Mouse (Mus musculus) kidney, embryonic 14.5 days (tissue): ENCODE results near the gene Canx. TPM values are rescaled to one million over a fixed set of nuclear protein-coding genes. Genes with fewer than 3 reads are reported as not detected.

Experiments used
- ATAC-seq: fragments of 200-750 bp; cut with Nextera tagmentation; 2 replicates; pipeline ENCODE4 v1.8.0; 2017; ENCODE audit warnings: moderate number of reproducible peaks, mild to moderate bottlenecking, moderate TSS enrichment, moderate library complexity; ENCODE audit not compliant: low FRiP score, low TSS enrichment
- H3K27ac ChIP-seq: fragments of 300-500 bp; sonication (generic); 2 replicates; pipeline ENCODE4 v1.5.1; 2014; ENCODE audit warnings: low read depth, mild to moderate bottlenecking, low read length, moderate library complexity, mixed read lengths
- H3K27me3 ChIP-seq: fragments of 300-500 bp; sonication (generic); 2 replicates; pipeline ENCODE4 v1.6.1; 2014; ENCODE audit warnings: mild to moderate bottlenecking, low read length; ENCODE audit not compliant: control insufficient read depth, insufficient read depth
- H3K36me3 ChIP-seq: fragments of 300-500 bp; sonication (generic); 2 replicates; pipeline ENCODE4 v1.6.1; 2014; ENCODE audit warnings: low read length, mixed read lengths; ENCODE audit not compliant: control insufficient read depth, insufficient read depth
- H3K4me1 ChIP-seq: fragments of 300-500 bp; sonication (generic); 2 replicates; pipeline ENCODE4 v1.6.1; 2014; ENCODE audit warnings: low read length, mixed read lengths; ENCODE audit not compliant: control insufficient read depth, insufficient read depth
- H3K4me2 ChIP-seq: fragments of 300-500 bp; sonication (generic); replicated peaks from 2 replicates; pipeline ENCODE4 v1.6.1; 2014; ENCODE audit warnings: low read depth, mild to moderate bottlenecking, low read length
- H3K4me3 ChIP-seq: fragments of 300-500 bp; sonication (generic); 2 replicates; pipeline ENCODE4 v1.5.1; 2014; ENCODE audit warnings: mild to moderate bottlenecking, low read length
- H3K9ac ChIP-seq: fragments of 300-500 bp; sonication (generic); 2 replicates; pipeline ENCODE4 v1.6.1; 2014; ENCODE audit warnings: low read depth, mild to moderate bottlenecking, low read length, moderate library complexity
- H3K9me3 ChIP-seq: fragments of 300-500 bp; sonication (generic); 2 replicates; pipeline ENCODE4 v1.6.1; 2016; ENCODE audit warnings: low read length; ENCODE audit not compliant: control insufficient read depth
- WGBS: fragments of 180-500 bp; shearing (Covaris S2); extraction: QIAGEN DNeasy Blood & Tissue Kit; methylation state at CpG from one replicate; pipeline ENCODE4 v1.1.7; 2014; 5-methylcytosine and 5-hydroxymethylcytosine counted together
- polyA plus RNA-seq: library from polyadenylated mRNA; unstranded; fragments of >200 nt; fragmentation: Nextera tagmentation; extraction: Ambion mirVana; gene quantifications from 2 replicates; pipeline ENCODE4 v1.2.1, GENCODE M21; 2014

Canx gene
- polyA plus RNA-seq, result 237 and 277 TPM in 2 replicates

GRCm38 (mm10) chr11:50325496-50326301 lies at the start of gene Canx:
Gene Canx (minus strand): TSS chr11:50325673.
- Histone ChIP-seq H3K9me3 (no peaks in the 10 kb centered on the region), H3K9ac (peak within 1 kb of the TSS; percentile 98), H3K27ac (peak within 1 kb of the TSS; percentile 91), H3K36me3 (no peaks in the 10 kb centered on the region), H3K4me1 (peaks cover 10% of the 10 kb centered on the region), H3K4me2 (peak within 1 kb of the TSS; percentile 81), H3K27me3 (no peaks in the 10 kb centered on the region), H3K4me3 (peak within 1 kb of the TSS; percentile 98)
- peak; percentile 99 for ATAC-seq
- under 1% methylated on average over 64 of the region's 64 CpGs for WGBS

GRCm38 (mm10) chr11:50374286-50375015 lies 49.0 kb upstream of the Canx start:
- H3K9me3 ChIP-seq, result no peaks in the 10 kb centered on the region
- H3K27me3 ChIP-seq, result no peaks in the 10 kb centered on the region
- 90% methylated on average over 13 of the region's 13 CpGs for WGBS
- ATAC-seq, result no peak
- no peak overlapping the region for H3K9ac ChIP-seq
- no peak overlapping the region for H3K4me2 ChIP-seq
- peaks cover 10% of the 10 kb centered on the region; the same call in 1 of the 2 replicates for H3K4me1 ChIP-seq
- H3K4me3 ChIP-seq, result no peak overlapping the region
- no peak overlapping the region for H3K27ac ChIP-seq
- peaks cover 8% of the 10 kb centered on the region for H3K36me3 ChIP-seq

GRCm38 (mm10) chr11:50373621-50374020 lies 48.1 kb upstream of the Canx start:
- WGBS, result 100% methylated on average over 1 of the region's 1 CpGs
- H3K9me3 ChIP-seq, result no peaks in the 10 kb centered on the region
- ATAC-seq, result no peak

GRCm38 (mm10) chr11:50373086-50373485 lies 47.6 kb upstream of the Canx start:
- H3K9me3 ChIP-seq, result no peaks in the 10 kb centered on the region
- no peaks in the 10 kb centered on the region for H3K36me3 ChIP-seq
- no peak overlapping the region for H3K4me3 ChIP-seq
- no peak overlapping the region for H3K9ac ChIP-seq
- H3K27ac ChIP-seq, result no peak overlapping the region
- H3K4me1 ChIP-seq, result peaks cover 7% of the 10 kb centered on the region; the same call in 1 of the 2 replicates
- ATAC-seq, result no peak
- H3K27me3 ChIP-seq, result no peaks in the 10 kb centered on the region
- H3K4me2 ChIP-seq, result no peak overlapping the region

More at GRCm38 (mm10) chr11:50373621-50374020, 48.1 kb upstream of the Canx start:
- H3K4me2 ChIP-seq, result no peak overlapping the region
- H3K4me3 ChIP-seq, result no peak overlapping the region
- peaks cover 7% of the 10 kb centered on the region; the same call in 1 of the 2 replicates for H3K4me1 ChIP-seq
- H3K27me3 ChIP-seq, result no peaks in the 10 kb centered on the region
- H3K9ac ChIP-seq, result no peak overlapping the region
- H3K36me3 ChIP-seq, result peaks cover under 1% of the 10 kb centered on the region; the same call in 1 of the 2 replicates
- H3K27ac ChIP-seq, result no peak overlapping the region

GRCm38 (mm10) chr11:50371911-50372310 lies 46.4 kb upstream of the Canx start:
- Histone ChIP-seq H3K4me3 (peak overlapping the region; percentile 39), H3K27ac (no peak overlapping the region), H3K9me3 (no peaks in the 10 kb centered on the region), H3K9ac (peak overlapping the region; percentile 63; the same call in 1 of the 2 replicates), H3K36me3 (no peaks in the 10 kb centered on the region), H3K4me1 (peaks cover 7% of the 10 kb centered on the region; the same call in 1 of the 2 replicates), H3K4me2 (peak overlapping the region; percentile 56), H3K27me3 (no peaks in the 10 kb centered on the region)
- ATAC-seq, result no peak
- WGBS, result 90% methylated on average over 1 of the region's 1 CpGs

GRCm38 (mm10) chr11:50371399-50371841 lies 45.9 kb upstream of the Canx start:
- ATAC-seq, result no peak

GRCm38 (mm10) chr11:50370969-50371368 lies 45.5 kb upstream of the Canx start:
- Histone ChIP-seq H3K4me1 (0 out of 2 replicates have a peak, but pooled peaks cover under 1% of the 10 kb centered on the region), H3K4me3 (peak overlapping the region; percentile 39), H3K36me3 (no peaks in the 10 kb centered on the region), H3K27ac (no peak overlapping the region), H3K9ac (peak overlapping the region; percentile 63; the same call in 1 of the 2 replicates), H3K4me2 (peak overlapping the region; percentile 56), H3K27me3 (no peaks in the 10 kb centered on the region), H3K9me3 (no peaks in the 10 kb centered on the region)
- WGBS, result 68% methylated on average over 4 of the region's 4 CpGs
- ATAC-seq, result no peak

More at GRCm38 (mm10) chr11:50371399-50371841, 45.9 kb upstream of the Canx start:
- Histone ChIP-seq H3K27me3 (no peaks in the 10 kb centered on the region), H3K9ac (peak overlapping the region; percentile 63), H3K4me3 (peak overlapping the region; percentile 39), H3K9me3 (no peaks in the 10 kb centered on the region), H3K36me3 (no peaks in the 10 kb centered on the region), H3K4me1 (peaks cover 5% of the 10 kb centered on the region; the same call in 1 of the 2 replicates), H3K4me2 (peak overlapping the region; percentile 56), H3K27ac (no peak overlapping the region)
- 2% methylated on average over 18 of the region's 18 CpGs for whole genome bisulfite sequencing

GRCm38 (mm10) chr11:50369360-50369911 lies 44.0 kb upstream of the Canx start:
- no peaks in the 10 kb centered on the region for H3K4me1 ChIP-seq
- no peaks in the 10 kb centered on the region for H3K36me3 ChIP-seq
- H3K27me3 ChIP-seq, result no peaks in the 10 kb centered on the region
- no peak overlapping the region for H3K9ac ChIP-seq
- no peak overlapping the region for H3K4me2 ChIP-seq
- no peak for ATAC-seq
- H3K9me3 ChIP-seq, result no peaks in the 10 kb centered on the region
- H3K4me3 ChIP-seq, result no peak overlapping the region
- no peak overlapping the region for H3K27ac ChIP-seq
- WGBS, result 88% methylated on average over 5 of the region's 5 CpGs
